In the genomic region with DNA sequence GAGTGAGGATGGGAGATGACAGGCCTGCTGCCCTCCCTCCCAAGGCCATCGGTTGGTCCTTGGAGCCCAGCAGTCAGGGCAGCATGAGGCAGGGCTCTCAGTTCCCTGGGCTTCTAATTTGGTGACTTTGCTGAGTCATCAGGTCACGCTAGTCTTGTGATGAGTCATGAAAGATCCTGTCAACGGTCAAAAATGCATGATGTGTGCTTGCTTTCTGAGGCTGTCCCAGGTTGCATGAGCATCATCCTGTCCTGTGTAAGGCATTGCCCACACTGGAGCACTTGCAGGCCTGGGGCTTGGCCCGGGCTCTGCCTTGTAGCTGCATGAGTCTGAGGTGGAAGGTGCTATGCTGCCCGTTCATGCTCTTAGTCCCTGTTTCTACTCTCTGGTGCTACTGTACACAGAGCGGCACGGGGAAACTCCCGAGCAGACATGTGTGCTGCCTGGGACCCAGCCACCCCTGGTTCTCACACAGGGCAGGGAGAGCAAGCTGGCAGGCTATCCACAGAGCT, we compare ENCODE assay signal across 19 mouse cellular contexts. TPM values are rescaled to one million over a fixed set of nuclear protein-coding genes. Genes with fewer than 3 reads are reported as not detected.
DNase-seq lines count a peak whose midpoint lies in the region; ATAC-seq and TF ChIP-seq lines count a peak whose summit lies in the region.
"Had no signal": no experiment of that assay in that cellular context is flagged by ENCODE, and none has a peak within 500 bp of the region (broad histone marks: within the 10 kb centered on the region; RNA-seq: fewer than 3 reads in every experiment).

No protein-coding gene starts in this region.

- peak; percentile 34 for ATAC-seq in granulocyte monocyte progenitor cell, adult 5-6 weeks (replicated peaks; ENCODE audit: poor library complexity, severe bottlenecking)

- H3K4me3 ChIP-seq in gastrocnemius, adult 2 months, result no peak overlapping the region
- no peak overlapping the region for H3K4me3 ChIP-seq in C2C12 (ENCODE audit: insufficient read depth, poor library complexity, severe bottlenecking)
- H3K4me3 ChIP-seq: heart, adult 2 months; neural tube, embryonic 13.5 days had no signal

- DNase-seq in gastrocnemius, adult 2 months, result no peak
- no peak for DNase-seq in gastrocnemius, postnatal 25 days
- DNase-seq in adrenal gland, adult 2 months, result peak; percentile 87
- DNase-seq in layer of hippocampus, postnatal 10 days (ENCODE audit: low spot score in 2 of 2), result no peak
- DNase-seq in spleen, postnatal 36 days (ENCODE audit: low spot score in 2 of 2), result no peak
- no peak for DNase-seq in thymus, postnatal 25 days
- DNase-seq: heart, adult 2 months; lung, postnatal 4 days had no signal

- H3K27me3 ChIP-seq in C2C12 (ENCODE audit: control insufficient read depth, insufficient read depth, insufficient read length), result no peaks in the 10 kb centered on the region
- H3K27me3 ChIP-seq: neural tube, embryonic 13.5 days had no signal

- H3K27ac ChIP-seq in gastrocnemius, adult 2 months, result peak overlapping the region; percentile 51
- H3K27ac ChIP-seq: heart, adult 2 months; neural tube, embryonic 13.5 days had no signal

- H3K79me3 ChIP-seq in C2C12 (ENCODE audit: low read depth), result peaks cover 8% of the 10 kb centered on the region

- peaks cover 37% of the 10 kb centered on the region for H3K79me2 ChIP-seq in C2C12 (ENCODE audit: control insufficient read depth, insufficient read depth)

- no peak for TF ChIP-seq CTCF in gastrocnemius, adult 2 months (IDR thresholded peaks at IDR 0.05)
- TF ChIP-seq CTCF in C2C12 (IDR thresholded peaks at IDR 0.05; ENCODE audit: control insufficient read depth, insufficient read depth, insufficient read length), result no peak

- H3K36me3 ChIP-seq in C2C12 (ENCODE audit: control insufficient read depth, insufficient read depth), result peaks cover 93% of the 10 kb centered on the region

- no peak overlapping the region for H3ac ChIP-seq in C2C12 (ENCODE audit: control insufficient read depth, insufficient read length, low read depth)

- intact Hi-C loops in gastrocnemius, adult 2 months (cut with DNase I), result no loop called here

TF ChIP-seq in C2C12, 6 proteins besides CTCF, POLR2A, EP300 and RAD21:
- TF ChIP-seq USF1 (IDR thresholded peaks at IDR 0.05; ENCODE audit: low read depth), result no peak
- TF ChIP-seq FOSL1 (IDR thresholded peaks at IDR 0.05; ENCODE audit: insufficient read depth, low read length, poor library complexity, severe bottlenecking), result peak; percentile 76
- no peak for TF ChIP-seq CEBPB (IDR thresholded peaks at IDR 0.05; ENCODE audit: low read depth)
- TF ChIP-seq MYOD1 (IDR thresholded peaks at IDR 0.05; ENCODE audit: control insufficient read depth, insufficient read length, low read depth), result no peak
- TF ChIP-seq MYOG (IDR thresholded peaks at IDR 0.05; ENCODE audit: control insufficient read depth, extremely low read depth, insufficient read length), result no peak
- peak; percentile 87 for TF ChIP-seq MAX (IDR thresholded peaks at IDR 0.05)

RNA-seq across cellular contexts. Expression of gene Atp4b, which starts 23.4 kb away (rescaled TPM):
- not detected for total RNA-seq in gastrocnemius, adult 2 months (2021)
- total RNA-seq in gastrocnemius, postnatal 25 days (2021), result not detected
- polyA plus RNA-seq in C2C12 (2012; fragmentation: generic; extraction: Trizol), result not detected
- under 1 TPM in 1 of 2 experiments, not detected in 1; 0.69 TPM for total RNA-seq in adrenal gland, adult 2 months (2021)
- 0.43 and 1.2 TPM in 2 replicates for polyA plus RNA-seq in adrenal gland, adult 2 months (2012; rRNA removed)
- total RNA-seq in granulocyte monocyte progenitor cell, adult 5-6 weeks (2014; fragmentation: Nextera tagmentation), result not detected in 2 replicates
- not detected in 2 replicates for total RNA-seq in granulocyte monocyte progenitor cell, adult 5-6 weeks (2017)
- not detected for total RNA-seq in layer of hippocampus, postnatal 10 days (2021)
- total RNA-seq: common myeloid progenitor, adult 5-6 weeks; heart, adult 2 months; heart, postnatal 25 days; left cerebral cortex, adult 8-10 months; liver, adult 2 months; midbrain, postnatal 0 days had no signal
- polyA plus RNA-seq: frontal cortex, adult 2 months; intestine, embryonic 14.5 days; liver, adult 2 months; midbrain, postnatal 0 days; neural tube, embryonic 13.5 days had no signal

RNA-seq across cellular contexts. Expression of gene Grk1, which starts 31.7 kb away (rescaled TPM):
- not detected for total RNA-seq in gastrocnemius, adult 2 months (2021)
- total RNA-seq in gastrocnemius, postnatal 25 days (2021), result under 1 TPM in 1 of 2 experiments, not detected in 1; 0.05 TPM
- polyA plus RNA-seq in C2C12 (2012; fragmentation: generic; extraction: Trizol), result not detected
- not detected for total RNA-seq in adrenal gland, adult 2 months (2021)
- polyA plus RNA-seq in adrenal gland, adult 2 months (2012; rRNA removed), result not detected in 2 replicates
- not detected in 2 replicates for total RNA-seq in granulocyte monocyte progenitor cell, adult 5-6 weeks (2014; fragmentation: Nextera tagmentation)
- 0.04 TPM in 1 of 2 replicates, not detected in the other for total RNA-seq in granulocyte monocyte progenitor cell, adult 5-6 weeks (2017)
- total RNA-seq in layer of hippocampus, postnatal 10 days (2021), result under 1 TPM in 1 of 2 experiments, not detected in 1; 0.07 TPM
- total RNA-seq: common myeloid progenitor, adult 5-6 weeks; liver, adult 2 months had no signal
- polyA plus RNA-seq: heart, adult 2 months; intestine, embryonic 14.5 days; large intestine, adult 2 months; liver, adult 2 months; midbrain, postnatal 0 days; neural tube, embryonic 13.5 days had no signal

RNA-seq across cellular contexts. Expression of gene Tfdp1, which starts 34.7 kb away (rescaled TPM):
- total RNA-seq in gastrocnemius, adult 2 months (2021), result 10 to 100 TPM; 56.8 to 60.3 TPM
- total RNA-seq in gastrocnemius, postnatal 25 days (2021), result 10 to 100 TPM; 45.5 to 46.3 TPM
- 124 TPM for polyA plus RNA-seq in C2C12 (2012; fragmentation: generic; extraction: Trizol)
- total RNA-seq in adrenal gland, adult 2 months (2021), result 10 to 100 TPM; 62.7 to 67.1 TPM
- 12.6 and 15.3 TPM in 2 replicates for polyA plus RNA-seq in adrenal gland, adult 2 months (2012; rRNA removed)
- total RNA-seq in granulocyte monocyte progenitor cell, adult 5-6 weeks (2014; fragmentation: Nextera tagmentation), result 277 and 291 TPM in 2 replicates
- total RNA-seq in granulocyte monocyte progenitor cell, adult 5-6 weeks (2017), result 200 and 242 TPM in 2 replicates
- total RNA-seq in layer of hippocampus, postnatal 10 days (2021), result 10 to 100 TPM; 70.9 to 75.2 TPM
